Mouse (Mus musculus): ENCODE measurements at regions not wholly inside any gene's neighbourhood (a gene's known extent, or its start where the extent isn't known, plus 50 kb on each side); places are given as distances from the start of the nearest gene placed in this dataset.

GRCm38 (mm10) chr15:17356586-17356985 lies 628.0 kb downstream of the Cdh9 start:
- ATAC-seq (ENCODE audit: extremely low read depth, insufficient number of reproducible peaks, low FRiP score, poor library complexity, severe bottlenecking) (no peak), DNase-seq (ENCODE audit: low spot score) (no peak)
- Histone ChIP-seq H3K27me3 (ENCODE audit: insufficient read depth, low read length) (no peaks in the 10 kb centered on the region), H3K4me3 (ENCODE audit: low read depth, low read length) (no peak overlapping the region), H3K9me3 (replicated peaks) (no peaks in the 10 kb centered on the region), H3K36me3 (replicated peaks) (no peaks in the 10 kb centered on the region), H3K4me1 (ENCODE audit: insufficient read depth, low read depth, low read length) (no peaks in the 10 kb centered on the region)
- TF ChIP-seq CTCF (IDR thresholded peaks at IDR 0.05; ENCODE audit: low read depth, low read length) (no peak), TAL1 (conservative IDR thresholded peaks at IDR 0.05; ENCODE audit: low read depth, low read length) (no peak), POLR2AphosphoS5 (IDR thresholded peaks at IDR 0.05; ENCODE audit: insufficient replicate concordance, low read depth, low read length) (no peak), GATA1 (IDR thresholded peaks at IDR 0.05; ENCODE audit: borderline replicate concordance, low read length) (no peak), GATA2 (IDR thresholded peaks at IDR 0.05; ENCODE audit: borderline replicate concordance, low read depth, low read length) (no peak)

- Histone ChIP-seq H3K27me3 (ENCODE audit: insufficient read depth, low read length) (no peaks in the 10 kb centered on the region), H3K36me3 (replicated peaks) (no peaks in the 10 kb centered on the region), H3K4me3 (ENCODE audit: low read depth, low read length) (no peak overlapping the region), H3K9me3 (replicated peaks) (no peaks in the 10 kb centered on the region), H3K4me1 (ENCODE audit: insufficient read depth, low read depth, low read length) (no peaks in the 10 kb centered on the region)
- no peak for ATAC-seq (ENCODE audit: extremely low read depth, insufficient number of reproducible peaks, low FRiP score, poor library complexity, severe bottlenecking)
- TF ChIP-seq POLR2AphosphoS5 (IDR thresholded peaks at IDR 0.05; ENCODE audit: insufficient replicate concordance, low read depth, low read length) (no peak), TAL1 (conservative IDR thresholded peaks at IDR 0.05; ENCODE audit: low read depth, low read length) (no peak), GATA1 (IDR thresholded peaks at IDR 0.05; ENCODE audit: borderline replicate concordance, low read length) (no peak), GATA2 (IDR thresholded peaks at IDR 0.05; ENCODE audit: borderline replicate concordance, low read depth, low read length) (no peak), CTCF (IDR thresholded peaks at IDR 0.05; ENCODE audit: low read depth, low read length) (no peak)
- no peak for DNase-seq (ENCODE audit: low spot score)
These were observed 628.7 kb downstream of the Cdh9 start for GRCm38 (mm10) chr15:17357083-17357774.

DNA sequence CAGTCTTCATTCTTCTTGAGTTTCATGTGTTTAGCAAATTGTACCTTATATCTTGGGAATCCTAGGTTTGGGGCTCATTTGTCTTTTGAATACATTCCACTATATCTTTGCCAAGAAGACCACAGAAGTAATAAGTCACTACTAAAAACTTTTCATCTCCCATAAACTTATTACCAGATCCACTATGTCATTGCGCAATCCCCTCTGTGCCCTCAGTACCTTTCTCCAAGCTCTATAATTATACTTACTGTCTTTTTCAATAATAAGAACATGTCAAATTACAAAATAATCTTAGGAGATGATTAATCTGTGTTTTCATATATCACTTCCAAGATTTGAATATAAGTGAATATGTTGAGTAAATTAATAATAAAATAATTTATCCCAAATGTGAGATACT lies 676.1 kb downstream of the Cdh9 start:
- H3K4me1 ChIP-seq (ENCODE audit: insufficient read depth, low read depth, low read length): no peaks in the 10 kb centered on the region
- no peak for DNase-seq (ENCODE audit: low spot score)
- no peaks in the 10 kb centered on the region for H3K9me3 ChIP-seq (replicated peaks)
- no peak overlapping the region for H3K4me3 ChIP-seq (ENCODE audit: low read depth, low read length)
- no peaks in the 10 kb centered on the region for H3K36me3 ChIP-seq (replicated peaks)
- H3K27me3 ChIP-seq (ENCODE audit: insufficient read depth, low read length): no peaks in the 10 kb centered on the region
- TF ChIP-seq GATA1 (IDR thresholded peaks at IDR 0.05; ENCODE audit: borderline replicate concordance, low read length): no peak
- TF ChIP-seq POLR2AphosphoS5 (IDR thresholded peaks at IDR 0.05; ENCODE audit: insufficient replicate concordance, low read depth, low read length): no peak
- TF ChIP-seq GATA2 (IDR thresholded peaks at IDR 0.05; ENCODE audit: borderline replicate concordance, low read depth, low read length): no peak
- TF ChIP-seq CTCF (IDR thresholded peaks at IDR 0.05; ENCODE audit: low read depth, low read length): no peak
- no peak for TF ChIP-seq TAL1 (conservative IDR thresholded peaks at IDR 0.05; ENCODE audit: low read depth, low read length)
- no peak for ATAC-seq (ENCODE audit: extremely low read depth, insufficient number of reproducible peaks, low FRiP score, poor library complexity, severe bottlenecking)

GRCm38 (mm10) chr15:17427747-17428146 lies 699.2 kb downstream of the Cdh9 start:
- H3K27me3 ChIP-seq (ENCODE audit: insufficient read depth, low read length): no peaks in the 10 kb centered on the region
- no peaks in the 10 kb centered on the region for H3K36me3 ChIP-seq (replicated peaks)
- DNase-seq (ENCODE audit: low spot score): no peak
- ATAC-seq (ENCODE audit: extremely low read depth, insufficient number of reproducible peaks, low FRiP score, poor library complexity, severe bottlenecking): no peak
- no peak overlapping the region for H3K4me3 ChIP-seq (ENCODE audit: low read depth, low read length)
- no peaks in the 10 kb centered on the region for H3K4me1 ChIP-seq (ENCODE audit: insufficient read depth, low read depth, low read length)
- TF ChIP-seq CTCF (IDR thresholded peaks at IDR 0.05; ENCODE audit: low read depth, low read length): no peak
- TF ChIP-seq GATA1 (IDR thresholded peaks at IDR 0.05; ENCODE audit: borderline replicate concordance, low read length): no peak
- TF ChIP-seq POLR2AphosphoS5 (IDR thresholded peaks at IDR 0.05; ENCODE audit: insufficient replicate concordance, low read depth, low read length): no peak
- no peak for TF ChIP-seq GATA2 (IDR thresholded peaks at IDR 0.05; ENCODE audit: borderline replicate concordance, low read depth, low read length)
- TF ChIP-seq TAL1 (conservative IDR thresholded peaks at IDR 0.05; ENCODE audit: low read depth, low read length): no peak
- H3K9me3 ChIP-seq (replicated peaks): no peaks in the 10 kb centered on the region

DNA sequence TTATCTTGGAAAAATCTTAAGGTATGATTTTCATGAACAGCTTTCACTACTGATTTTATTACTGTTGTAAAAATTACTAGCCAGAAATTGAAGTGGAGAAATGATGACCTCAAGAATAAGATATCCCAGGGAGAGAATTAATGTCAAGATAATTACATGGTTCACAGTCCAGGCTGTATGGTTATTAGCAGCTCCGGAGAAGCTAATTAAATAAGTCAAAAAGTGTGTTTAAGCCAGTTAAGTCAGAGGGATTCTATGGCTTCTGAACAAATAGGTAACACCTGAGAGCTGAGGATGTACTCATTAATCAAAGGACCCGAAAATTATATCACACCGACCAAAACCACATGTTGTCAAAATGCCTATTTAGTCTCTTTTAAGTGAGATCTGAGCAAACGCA lies 703.3 kb downstream of the Cdh9 start:
- Histone ChIP-seq H3K9me3 (replicated peaks) (no peaks in the 10 kb centered on the region), H3K27me3 (ENCODE audit: insufficient read depth, low read length) (no peaks in the 10 kb centered on the region), H3K4me1 (ENCODE audit: insufficient read depth, low read depth, low read length) (no peaks in the 10 kb centered on the region), H3K36me3 (replicated peaks) (no peaks in the 10 kb centered on the region), H3K4me3 (ENCODE audit: low read depth, low read length) (no peak overlapping the region)
- DNase-seq (ENCODE audit: low spot score) (no peak), ATAC-seq (ENCODE audit: extremely low read depth, insufficient number of reproducible peaks, low FRiP score, poor library complexity, severe bottlenecking) (no peak)
- TF ChIP-seq TAL1 (conservative IDR thresholded peaks at IDR 0.05; ENCODE audit: low read depth, low read length) (no peak), POLR2AphosphoS5 (IDR thresholded peaks at IDR 0.05; ENCODE audit: insufficient replicate concordance, low read depth, low read length) (no peak), GATA2 (IDR thresholded peaks at IDR 0.05; ENCODE audit: borderline replicate concordance, low read depth, low read length) (no peak), GATA1 (IDR thresholded peaks at IDR 0.05; ENCODE audit: borderline replicate concordance, low read length) (no peak), CTCF (IDR thresholded peaks at IDR 0.05; ENCODE audit: low read depth, low read length) (no peak)

- Histone ChIP-seq H3K9me3 (replicated peaks) (no peaks in the 10 kb centered on the region), H3K4me3 (ENCODE audit: low read depth, low read length) (no peak overlapping the region), H3K4me1 (ENCODE audit: insufficient read depth, low read depth, low read length) (no peaks in the 10 kb centered on the region), H3K27me3 (ENCODE audit: insufficient read depth, low read length) (no peaks in the 10 kb centered on the region), H3K36me3 (replicated peaks) (no peaks in the 10 kb centered on the region)
- DNase-seq (ENCODE audit: low spot score) (no peak), ATAC-seq (ENCODE audit: extremely low read depth, insufficient number of reproducible peaks, low FRiP score, poor library complexity, severe bottlenecking) (no peak)
- no peak for TF ChIP-seq TAL1 (conservative IDR thresholded peaks at IDR 0.05; ENCODE audit: low read depth, low read length)
- TF ChIP-seq POLR2AphosphoS5 (IDR thresholded peaks at IDR 0.05; ENCODE audit: insufficient replicate concordance, low read depth, low read length): no peak
- no peak for TF ChIP-seq CTCF (IDR thresholded peaks at IDR 0.05; ENCODE audit: low read depth, low read length)
- TF ChIP-seq GATA2 (IDR thresholded peaks at IDR 0.05; ENCODE audit: borderline replicate concordance, low read depth, low read length): no peak
- TF ChIP-seq GATA1 (IDR thresholded peaks at IDR 0.05; ENCODE audit: borderline replicate concordance, low read length): no peak
These were observed 707.3 kb downstream of the Cdh9 start for GRCm38 (mm10) chr15:17435862-17436261.
